Mouse (Mus musculus) heart, adult 2 months (tissue): ENCODE measurements around the gene Fam213b. TPM values are rescaled to one million over a fixed set of nuclear protein-coding genes. Genes with fewer than 3 reads are reported as not detected.
A peak's percentile ranks its signal among the peaks of the same experiment; 100 is the strongest.

ENCODE experiments used
- DNase-seq, 2 experiments: peaks; one replicate each; pipeline ENCODE4 v3.0.0; 2021
- H3K27ac ChIP-seq: fragments of 200-600 bp; 2 replicates; pipeline ENCODE4 v1.8.1; 2022
- H3K27me3 ChIP-seq: fragments of 200-500 bp; 2 replicates; pipeline ENCODE4 v1.6.1; 2012; ENCODE audit warnings: mild to moderate bottlenecking, low read length, inconsistent platforms, mixed read lengths; ENCODE audit not compliant: control insufficient read depth, insufficient read depth
- H3K36me3 ChIP-seq: fragments of 200-500 bp; 2 replicates; pipeline ENCODE4 v1.6.1; 2012; ENCODE audit warnings: low read length, inconsistent platforms; ENCODE audit not compliant: control insufficient read depth, insufficient read depth
- H3K4me1 ChIP-seq: fragments of 200-500 bp; 2 replicates; pipeline ENCODE4 v1.6.1; 2011; ENCODE audit warnings: low read length; ENCODE audit not compliant: control insufficient read depth, insufficient read depth
- H3K4me3 ChIP-seq: fragments of 200-600 bp; 2 replicates; pipeline ENCODE4 v1.8.1; 2022
- H3K79me2 ChIP-seq: fragments of 200-500 bp; replicated peaks from 2 replicates; pipeline ENCODE4 v1.6.1; 2012; ENCODE audit warnings: mild to moderate bottlenecking, inconsistent platforms, low read length, moderate library complexity, mixed read lengths; ENCODE audit not compliant: control insufficient read depth, insufficient read depth
- H3K9ac ChIP-seq: fragments of 200-500 bp; 2 replicates; pipeline ENCODE4 v1.6.1; 2012; ENCODE audit warnings: low read depth, mild to moderate bottlenecking, control low read depth, inconsistent platforms, low read length, mixed read lengths
- CTCF ChIP-seq: fragments of 200-600 bp; IDR thresholded peaks from 2 replicates; pipeline ENCODE4 v1.8.1; 2022; ENCODE audit warnings: antibody characterized with exemption, mild to moderate bottlenecking, moderate library complexity
- EP300 ChIP-seq: fragments of 200-500 bp; IDR thresholded peaks from 2 replicates; pipeline ENCODE4 v1.6.1; 2011; ENCODE audit warnings: low read depth, low read length, control low read depth; ENCODE audit not compliant: insufficient read depth
- POLR2A ChIP-seq: fragments of 200-500 bp; IDR thresholded peaks from 2 replicates; pipeline ENCODE4 v1.6.1; 2011; ENCODE audit warnings: mild to moderate bottlenecking, low read depth, low read length, control low read depth; ENCODE audit not compliant: insufficient read depth
- WGBS: fragments of 180-500 bp; shearing (Covaris S2); methylation state at CpG from one replicate; pipeline ENCODE4 v1.1.7; 2018; 5-methylcytosine and 5-hydroxymethylcytosine counted together
- intact Hi-C: fragments of 180-260 bp; cut with DNase I; formaldehyde crosslinking; loops from one replicate; pipeline ENCODE4 v1.15.1; 2025
- long read RNA-seq: library from polyadenylated mRNA; stranded (forward); transcript quantifications from one replicate; pipeline ENCODE4 v2.0.0, GENCODE M21; 2021
- polyA plus RNA-seq: library from polyadenylated mRNA; depleted of rRNA; stranded (reverse); fragments of >200 nt; gene quantifications from 2 replicates; pipeline ENCODE4 v1.2.3, GENCODE M21; 2012; rRNA removed
- total RNA-seq, 2 experiments: library from RNA; stranded (reverse); gene quantifications; 2 replicates each; pipeline ENCODE4 v1.2.3; 2021

Gene Fam213b
- total RNA-seq (10 to 100 TPM; 77.1 to 95.9 TPM), polyA plus RNA-seq (77.3 and 110 TPM in 2 replicates)
- long read RNA-seq, transcript Fam213b-201 (7 exons, 883 nt) = major isoform, 44 of 45 reads
- long read RNA-seq, partial matches to known transcripts = 1 of 45 reads
- long read RNA-seq, other reads (novel, unspliced or antisense) = 0 of 45 reads

- Histone ChIP-seq H3K4me1 (peaks cover 2% of the 10 kb centered on the region), H3K9ac (peak within 1 kb of the TSS; percentile 87), H3K4me3 (peak within 1 kb of the TSS; percentile 55), H3K36me3 (no peaks in the 10 kb centered on the region), H3K79me2 (no peaks in the 10 kb centered on the region), H3K27me3 (no peaks in the 10 kb centered on the region), H3K27ac (peak within 1 kb of the TSS; percentile 68)
- peak; percentile 83 to 87 for DNase-seq
- intact Hi-C loops = no loop called here
- 4% methylated on average over 43 of the region's 43 CpGs for WGBS
- peak; percentile 96 for TF ChIP-seq POLR2A
- no peak for TF ChIP-seq CTCF
- no peak; the same call in 1 of the 2 replicates for TF ChIP-seq EP300
Observed at GRCm38 (mm10) chr4:154898506-154899446, at the start of gene Fam213b. Fam213b (minus strand) TSS chr4:154899135.

GRCm38 (mm10) chr4:154948066-154948939, 49.4 kb upstream of the Fam213b start:
- Histone ChIP-seq H3K4me3 (no peak overlapping the region), H3K9ac (no peak overlapping the region), H3K27ac (no peak overlapping the region), H3K4me1 (peaks cover 1% of the 10 kb centered on the region; the same call in 1 of the 2 replicates), H3K27me3 (peaks cover 3% of the 10 kb centered on the region), H3K36me3 (no peaks in the 10 kb centered on the region), H3K79me2 (no peaks in the 10 kb centered on the region)
- WGBS = 43% methylated on average over 14 of the region's 14 CpGs
- peak in 1 of 2 experiments; percentile 34 for DNase-seq
- intact Hi-C loops = no loop called here
- no peak for TF ChIP-seq CTCF

- 4% methylated on average over 8 of the region's 8 CpGs for WGBS
- DNase-seq = peak; percentile 53 to 75
- TF ChIP-seq EP300 (no peak), POLR2A (peak; percentile 43; the same call in 1 of the 2 replicates), CTCF (0 out of 2 replicates have a peak, but pooled peaks have one; percentile 7)
- Histone ChIP-seq H3K4me1 (peaks cover 1% of the 10 kb centered on the region; the same call in 1 of the 2 replicates), H3K36me3 (no peaks in the 10 kb centered on the region), H3K9ac (peak overlapping the region; percentile 43), H3K27me3 (no peaks in the 10 kb centered on the region; the same call in 1 of the 2 replicates), H3K4me3 (peak overlapping the region; percentile 32; the same call in 1 of the 2 replicates), H3K27ac (0 out of 2 replicates have a peak overlapping the region, but pooled peaks have one; percentile 41), H3K79me2 (no peaks in the 10 kb centered on the region)
- intact Hi-C loops = no loop called here
Observed at GRCm38 (mm10) chr4:154946319-154946718, 47.4 kb upstream of the Fam213b start.

GRCm38 (mm10) chr4:154944121-154944590, 45.2 kb upstream of the Fam213b start:
- peaks cover 1% of the 10 kb centered on the region; the same call in 1 of the 2 replicates for H3K4me1 ChIP-seq

GRCm38 (mm10) chr4:154943323-154944039, 44.5 kb upstream of the Fam213b start:
- Histone ChIP-seq H3K79me2 (no peaks in the 10 kb centered on the region), H3K4me3 (no peak overlapping the region), H3K36me3 (no peaks in the 10 kb centered on the region), H3K4me1 (peaks cover 1% of the 10 kb centered on the region; the same call in 1 of the 2 replicates), H3K27me3 (no peaks in the 10 kb centered on the region), H3K27ac (no peak overlapping the region; the same call in 1 of the 2 replicates), H3K9ac (no peak overlapping the region)
- TF ChIP-seq POLR2A (no peak), CTCF (no peak), EP300 (no peak)
- DNase-seq = peak in 1 of 2 experiments; percentile 11
- WGBS = 81% methylated on average over 6 of the region's 6 CpGs
- intact Hi-C loops = loop anchor here (1.0 to 2.0 kb wide), 4 partner anchors 21 to 123 kb away; partner anchors contain the start of genes Pank4 and Pex10

More at GRCm38 (mm10) chr4:154944121-154944590, 45.2 kb upstream of the Fam213b start:
- Histone ChIP-seq H3K79me2 (no peaks in the 10 kb centered on the region), H3K4me3 (no peak overlapping the region), H3K9ac (no peak overlapping the region), H3K27me3 (no peaks in the 10 kb centered on the region), H3K27ac (no peak overlapping the region; the same call in 1 of the 2 replicates), H3K36me3 (no peaks in the 10 kb centered on the region)
- TF ChIP-seq POLR2A (no peak), CTCF (peak; percentile 98), EP300 (peak; percentile 90)
- 8% methylated on average over 2 of the region's 2 CpGs for WGBS
- peak; percentile 75 to 83 for DNase-seq
- intact Hi-C loops = loop anchor here (1.0 to 2.0 kb wide), 4 partner anchors 21 to 123 kb away; partner anchors contain the start of genes Pank4 and Pex10
